Comparison of ENCODE assay signal across 20 mouse cellular contexts in genomic region chrX:36928791-36929190, GRCm38 (mm10). TPM values are rescaled to one million over a fixed set of nuclear protein-coding genes. Genes with fewer than 3 reads are reported as not detected.
A peak's percentile ranks its signal among the peaks of the same experiment; 100 is the strongest.
DNase-seq lines count a peak whose midpoint lies in the region; TF ChIP-seq lines count a peak whose summit lies in the region.
"Had no signal": no experiment of that assay in that cellular context is flagged by ENCODE, and none has a peak within 500 bp of the region (broad histone marks: within the 10 kb centered on the region; RNA-seq: fewer than 3 reads in every experiment).

No protein-coding gene starts in this region.

- H3K27ac ChIP-seq in gastrocnemius, adult 2 months = no peak overlapping the region
- H3K27ac ChIP-seq in layer of hippocampus, adult 2 months = peak overlapping the region; percentile 67; the same call in 1 of the 2 replicates
- H3K27ac ChIP-seq: embryonic facial prominence, embryonic 13.5 days; embryonic facial prominence, embryonic 15.5 days; forebrain, embryonic 10.5 days; forebrain, embryonic 12.5 days had no signal

- peak; percentile 17 for DNase-seq in gastrocnemius, adult 2 months
- DNase-seq in gastrocnemius, postnatal 10 days = no peak
- peak; percentile 91 for DNase-seq in heart, adult 11 months
- no peak for DNase-seq in heart, postnatal 4 days
- DNase-seq in layer of hippocampus, adult 2 months (ENCODE audit: low spot score in 2 of 2) = no peak
- no peak for DNase-seq in layer of hippocampus, adult 9-10 months (ENCODE audit: low spot score)
- DNase-seq: adrenal gland, adult 2 months; adrenal gland, postnatal 10 days; adrenal gland, postnatal 25 days; cerebellum, adult 11 months; cerebellum, adult 2 months; cerebellum, adult 9-10 months; cerebellum, postnatal 14 days; cerebellum, postnatal 36 days; embryo, embryonic 11 days had no signal

- H3K4me3 ChIP-seq in gastrocnemius, adult 2 months = no peak overlapping the region
- no peak overlapping the region for H3K4me3 ChIP-seq in layer of hippocampus, adult 2 months
- H3K4me3 ChIP-seq: embryonic facial prominence, embryonic 13.5 days; embryonic facial prominence, embryonic 15.5 days; erythroblast, embryonic 14.5 days; forebrain, embryonic 10.5 days; forebrain, embryonic 12.5 days had no signal

- intact Hi-C loops in gastrocnemius, adult 2 months (cut with DNase I) = no loop called here

- TF ChIP-seq CTCF in gastrocnemius, adult 2 months (IDR thresholded peaks at IDR 0.05) = no peak
- TF ChIP-seq CTCF in layer of hippocampus, adult 2 months (conservative IDR thresholded peaks at IDR 0.05) = no peak

RNA-seq across cellular contexts. Expression of gene Nkrf, which starts 26.1 kb away (rescaled TPM):
- total RNA-seq in gastrocnemius, adult 2 months (2021) = 1 to 10 TPM; 2.7 to 2.9 TPM
- total RNA-seq in gastrocnemius, postnatal 10 days (2021) = 1 to 10 TPM; 3.4 to 4.6 TPM
- total RNA-seq in heart, postnatal 4 days (2021) = 1 to 10 TPM; 3.9 to 4.1 TPM
- 10 to 100 TPM; 29.7 to 32.2 TPM for total RNA-seq in layer of hippocampus, adult 2 months (2021)

RNA-seq across cellular contexts. Expression of gene C330007P06Rik, which starts 54.9 kb away (rescaled TPM):
- 10 to 100 TPM; 12.0 TPM for total RNA-seq in gastrocnemius, adult 2 months (2021)
- 10 to 100 TPM; 12.1 to 13.8 TPM for total RNA-seq in gastrocnemius, postnatal 10 days (2021)
- 10 to 100 TPM; 17.3 to 19.3 TPM for total RNA-seq in heart, postnatal 4 days (2021)
- 10 to 100 TPM; 40.4 TPM for total RNA-seq in layer of hippocampus, adult 2 months (2021)

RNA-seq across cellular contexts. Expression of gene Ube2a, which starts 55.1 kb away (rescaled TPM):
- total RNA-seq in gastrocnemius, adult 2 months (2021) = 10 to 100 TPM; 37.7 to 40.0 TPM
- 10 to 100 TPM; 45.4 to 45.8 TPM for total RNA-seq in gastrocnemius, postnatal 10 days (2021)
- 10 to 100 TPM; 76.5 to 81.4 TPM for total RNA-seq in heart, postnatal 4 days (2021)
- 10 to 100 TPM; 52.0 to 53.8 TPM for total RNA-seq in layer of hippocampus, adult 2 months (2021)

Comparison
In these comparisons a context has a peak if more than half of its experiments do, and no peak if none do; other contexts are left out.
1. DNase-seq: peak in gastrocnemius, adult 2 months (single experiment) and heart, adult 11 months (single experiment); none in gastrocnemius, postnatal 10 days (single experiment), heart, postnatal 4 days (single experiment), layer of hippocampus, adult 2 months (0 of 2) and layer of hippocampus, adult 9-10 months (single experiment).
2. RNA of gene Nkrf, which starts 26.1 kb away (total RNA-seq): 29.7 to 32.2 TPM in layer of hippocampus, adult 2 months; 3.4 to 4.6 TPM in gastrocnemius, postnatal 10 days, 3.9 to 4.1 TPM in heart, postnatal 4 days and 2.7 to 2.9 TPM in gastrocnemius, adult 2 months; every median in the first group is over 4 times any median in the second.